Mouse (Mus musculus) 3134 (cell line): ENCODE measurements around the gene Kifc1.

ENCODE experiments used
- DNase-seq: peaks from one replicate; pipeline ENCODE4 v3.0.0-alpha.2; 2011; ENCODE audit warnings: low spot score; ENCODE audit not compliant: insufficient read length; ENCODE audit errors: extremely low read depth

The Kifc1 gene

DNA sequence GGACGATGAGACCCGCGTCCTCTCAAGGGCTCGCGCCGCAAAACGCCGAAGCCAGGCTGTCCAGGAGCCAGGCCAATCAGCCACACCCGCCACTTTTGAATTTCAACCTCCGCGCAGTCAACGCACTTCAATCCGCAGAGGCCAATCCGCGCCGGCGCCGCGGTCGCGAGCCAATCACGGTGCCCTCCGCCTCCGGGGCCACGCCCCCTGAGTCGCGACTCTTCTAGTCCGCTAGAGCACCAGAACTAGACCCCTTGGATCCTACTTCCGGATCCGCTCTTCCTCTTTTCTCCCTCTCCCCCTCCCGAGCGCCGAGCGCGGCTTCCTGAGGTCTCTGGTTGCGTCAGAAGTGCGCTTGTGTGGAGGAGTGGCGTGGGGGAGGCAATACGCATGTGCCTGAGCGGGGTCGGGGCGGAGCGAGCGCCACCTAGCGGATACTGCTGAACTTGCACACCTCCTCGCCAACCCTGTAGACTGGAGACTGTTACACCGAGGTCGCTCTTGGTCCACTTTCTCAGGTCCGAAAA is at the start of gene Kifc1:
Kifc1 (minus strand) TSS at position 129 of the 527 bp plus-strand sequence.
- peak; percentile 100 for DNase-seq

DNA sequence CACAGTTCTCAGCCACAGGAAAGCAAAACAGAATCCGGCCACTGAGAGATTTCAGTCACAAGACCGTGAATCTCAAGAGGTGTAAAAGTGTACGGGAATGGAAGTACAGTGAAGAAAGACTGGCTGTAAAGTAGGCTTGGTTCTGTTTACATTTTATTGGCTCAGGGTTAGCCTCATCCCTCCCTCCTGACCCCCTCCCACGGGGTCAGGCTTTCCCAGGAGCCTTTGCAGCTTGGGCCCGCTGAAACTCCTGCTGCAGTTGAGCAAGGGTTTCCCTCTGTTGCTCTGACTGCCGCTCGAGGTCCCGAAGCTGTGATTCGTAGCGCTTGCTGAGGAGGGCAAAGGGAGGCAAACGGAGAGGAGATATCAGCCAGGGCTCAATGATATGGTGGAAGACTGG is 48.3 kb upstream of the Kifc1 start:
- no peak for DNase-seq

DNA sequence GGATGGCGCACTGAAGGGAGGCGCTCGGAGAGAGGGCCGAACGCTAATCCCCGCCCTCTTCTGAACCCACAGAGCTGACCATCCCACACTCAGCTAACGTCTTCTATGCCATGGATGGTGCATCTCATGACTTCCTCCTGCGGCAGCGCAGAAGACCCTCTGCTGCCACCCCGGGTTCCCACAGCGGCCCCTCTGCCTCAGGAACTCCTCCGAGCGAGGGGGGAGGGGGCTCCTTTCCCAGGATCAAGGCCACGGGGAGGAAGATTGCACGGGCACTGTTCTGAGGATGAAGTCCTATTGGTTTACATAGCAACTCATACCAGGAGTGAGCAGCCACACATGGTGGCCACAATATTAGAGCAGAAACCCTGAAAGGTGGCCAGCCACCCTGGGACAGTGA is 46.5 kb upstream of the Kifc1 start:
- DNase-seq = no peak

DNA sequence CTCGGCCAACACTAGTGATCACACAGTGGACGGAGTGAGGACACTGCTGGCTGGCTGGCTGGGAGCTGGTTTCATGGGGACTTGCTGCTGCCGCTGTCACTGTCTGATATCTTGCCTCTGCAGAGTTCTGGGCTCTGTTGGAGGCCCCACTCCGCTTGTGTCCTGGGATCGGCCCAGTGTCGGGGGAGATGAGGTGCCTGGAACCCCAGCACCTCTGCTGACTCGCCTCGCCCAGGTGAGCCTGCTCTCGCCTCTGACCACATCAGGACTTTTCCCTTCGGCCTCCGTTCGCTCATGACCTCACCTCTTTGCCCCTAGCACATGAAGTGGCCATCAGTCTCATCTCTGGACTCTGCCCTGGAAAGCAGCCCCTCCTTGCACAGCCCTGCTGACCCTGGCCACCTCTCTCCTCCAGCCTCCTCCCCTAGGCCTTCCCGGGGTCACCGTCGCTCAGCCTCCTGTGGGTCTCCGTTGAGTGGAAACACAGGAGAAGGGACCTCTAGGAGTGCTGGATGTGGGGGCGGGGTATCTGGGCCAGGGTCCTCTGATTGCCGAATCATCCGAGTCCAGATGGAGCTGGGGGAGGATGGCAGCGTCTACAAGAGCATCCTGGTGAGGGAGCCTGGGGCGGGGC is 45.1 kb upstream of the Kifc1 start:
- DNase-seq = no peak

DNA sequence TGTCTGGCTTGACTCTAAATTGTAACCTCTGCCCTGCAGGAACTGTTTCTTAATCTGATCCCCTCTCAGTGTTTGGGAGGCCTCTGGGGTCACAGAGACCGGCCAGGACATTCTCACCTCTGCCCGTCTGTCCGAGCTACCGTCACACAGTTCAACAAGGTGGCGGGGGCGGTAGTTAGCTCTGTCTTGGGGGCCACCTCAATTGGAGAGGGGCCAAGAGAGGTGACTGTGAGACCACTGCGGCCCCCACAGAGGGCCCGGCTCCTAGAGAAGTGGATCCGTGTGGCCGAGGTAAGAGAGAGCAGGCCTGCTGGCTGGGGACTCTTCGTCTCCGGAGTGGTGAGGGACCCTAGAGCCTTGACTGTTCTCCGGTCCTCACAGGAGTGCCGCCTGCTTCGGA is 42.5 kb upstream of the Kifc1 start:
- DNase-seq = no peak

DNA sequence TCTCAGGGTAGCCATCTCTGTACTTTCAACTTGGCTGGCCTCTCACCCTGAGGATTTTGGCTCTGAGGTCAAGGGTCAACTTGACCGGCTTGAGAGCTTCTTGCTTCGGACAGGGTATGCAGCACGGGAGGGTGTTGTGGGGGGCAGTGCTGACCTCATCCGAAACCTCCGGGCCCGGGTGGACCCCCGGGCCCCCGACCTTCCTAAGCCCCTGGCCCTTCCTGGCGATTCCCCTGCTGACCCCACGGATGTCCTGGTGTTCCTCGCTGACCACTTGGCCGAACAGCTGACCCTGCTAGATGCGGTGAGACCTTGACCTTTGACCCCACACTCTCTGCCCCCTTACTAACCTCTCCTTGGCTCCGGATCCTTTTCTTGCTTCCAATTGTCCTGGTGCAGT is 42.0 kb upstream of the Kifc1 start:
- no peak for DNase-seq

DNA sequence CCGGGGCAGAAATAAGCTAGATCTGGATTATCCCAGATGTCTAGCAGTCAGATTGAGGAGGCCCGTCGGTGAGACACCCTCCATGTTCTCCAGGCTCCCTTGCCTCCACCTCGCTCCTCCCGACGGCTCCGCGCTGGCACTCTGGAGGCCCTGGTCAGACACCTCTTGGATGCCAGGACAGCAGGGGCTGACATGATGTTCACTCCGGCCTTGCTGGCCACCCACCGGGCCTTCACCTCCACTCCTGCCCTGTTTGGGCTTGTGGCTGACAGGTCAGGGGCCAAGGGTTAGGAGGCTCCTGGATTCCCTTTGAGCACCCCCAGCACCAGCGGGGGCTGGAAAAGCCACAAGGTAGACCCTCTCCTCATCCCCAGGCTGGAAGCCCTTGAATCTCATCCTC is 41.5 kb upstream of the Kifc1 start:
- DNase-seq = no peak

DNA sequence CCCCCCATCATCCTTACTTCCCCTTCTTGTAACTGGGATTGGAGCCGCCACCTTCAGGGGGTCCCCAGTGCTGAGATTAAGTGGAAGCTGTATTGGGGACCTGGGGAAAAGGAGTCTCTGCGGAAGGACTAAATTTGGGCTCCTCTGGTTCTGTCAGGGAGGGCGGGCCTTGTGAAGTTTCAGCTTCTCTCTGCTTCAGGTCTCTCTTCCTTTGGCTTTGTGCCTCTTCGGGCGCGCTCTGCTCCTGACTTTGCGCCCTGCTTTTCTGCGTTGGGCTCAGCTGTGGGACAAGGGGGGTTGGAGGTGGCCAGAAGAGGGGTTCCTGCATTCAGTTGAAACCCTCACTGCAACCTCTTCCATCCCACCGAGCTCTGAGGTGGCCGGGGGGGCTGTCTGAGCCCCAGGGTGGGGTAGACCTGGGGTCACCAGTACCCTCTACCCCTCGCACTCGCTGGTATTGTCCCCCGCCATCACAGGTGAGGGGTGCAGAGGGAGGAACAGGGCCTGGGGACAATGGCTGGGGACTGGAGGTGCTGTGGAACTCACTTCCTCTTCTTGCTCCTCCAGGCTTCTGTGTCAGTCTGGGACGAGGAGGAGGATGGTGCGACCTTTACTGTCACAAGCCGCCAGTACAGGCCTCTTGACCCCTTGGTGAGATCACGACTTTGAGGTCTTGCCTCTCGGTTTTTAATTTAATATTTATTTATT is 40.9 kb upstream of the Kifc1 start:
- DNase-seq = no peak

DNA sequence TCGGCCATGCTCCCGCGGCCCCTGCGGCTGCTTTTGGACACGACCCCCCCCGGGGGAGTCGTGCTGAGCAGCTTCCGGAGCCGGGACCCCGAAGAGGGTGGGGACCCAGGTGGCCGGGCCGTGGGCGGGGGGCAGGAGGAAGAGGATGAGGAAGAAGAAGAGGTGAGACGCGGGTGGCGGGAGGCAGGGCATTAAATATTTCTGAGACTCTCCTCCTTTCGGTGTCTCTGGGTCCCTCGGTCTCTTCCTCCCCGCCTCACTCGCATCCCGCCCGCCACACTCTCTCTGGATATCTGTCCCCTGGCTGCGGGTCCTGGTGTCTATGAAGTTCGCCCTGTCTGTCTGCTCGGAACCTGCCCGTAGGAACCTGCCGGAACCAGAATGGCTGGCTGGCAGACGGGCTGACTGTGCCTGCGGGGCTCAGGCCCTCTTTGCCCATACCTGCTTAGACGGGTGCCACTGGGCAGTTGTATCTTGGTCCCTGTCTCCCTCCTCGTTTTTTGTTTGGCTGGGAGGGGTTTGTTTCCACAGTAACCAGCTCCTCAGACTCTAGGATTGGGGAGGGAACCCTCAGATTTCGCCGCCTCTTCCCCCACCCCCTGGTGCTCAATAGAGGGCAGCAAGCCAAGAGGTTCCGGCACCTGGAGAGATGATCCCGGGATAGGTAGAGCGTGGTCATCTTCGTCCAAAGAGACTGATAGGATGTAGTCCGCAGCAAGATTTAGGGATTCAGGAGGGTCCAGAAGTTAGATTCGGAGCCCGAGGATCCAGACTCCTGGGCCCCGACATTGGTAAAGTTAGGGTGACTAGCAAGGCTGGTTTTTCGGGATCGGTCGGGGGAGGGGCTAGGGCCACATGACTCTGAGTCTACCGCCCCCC is 40.1 kb upstream of the Kifc1 start:
- peak; percentile 65 for DNase-seq

DNA sequence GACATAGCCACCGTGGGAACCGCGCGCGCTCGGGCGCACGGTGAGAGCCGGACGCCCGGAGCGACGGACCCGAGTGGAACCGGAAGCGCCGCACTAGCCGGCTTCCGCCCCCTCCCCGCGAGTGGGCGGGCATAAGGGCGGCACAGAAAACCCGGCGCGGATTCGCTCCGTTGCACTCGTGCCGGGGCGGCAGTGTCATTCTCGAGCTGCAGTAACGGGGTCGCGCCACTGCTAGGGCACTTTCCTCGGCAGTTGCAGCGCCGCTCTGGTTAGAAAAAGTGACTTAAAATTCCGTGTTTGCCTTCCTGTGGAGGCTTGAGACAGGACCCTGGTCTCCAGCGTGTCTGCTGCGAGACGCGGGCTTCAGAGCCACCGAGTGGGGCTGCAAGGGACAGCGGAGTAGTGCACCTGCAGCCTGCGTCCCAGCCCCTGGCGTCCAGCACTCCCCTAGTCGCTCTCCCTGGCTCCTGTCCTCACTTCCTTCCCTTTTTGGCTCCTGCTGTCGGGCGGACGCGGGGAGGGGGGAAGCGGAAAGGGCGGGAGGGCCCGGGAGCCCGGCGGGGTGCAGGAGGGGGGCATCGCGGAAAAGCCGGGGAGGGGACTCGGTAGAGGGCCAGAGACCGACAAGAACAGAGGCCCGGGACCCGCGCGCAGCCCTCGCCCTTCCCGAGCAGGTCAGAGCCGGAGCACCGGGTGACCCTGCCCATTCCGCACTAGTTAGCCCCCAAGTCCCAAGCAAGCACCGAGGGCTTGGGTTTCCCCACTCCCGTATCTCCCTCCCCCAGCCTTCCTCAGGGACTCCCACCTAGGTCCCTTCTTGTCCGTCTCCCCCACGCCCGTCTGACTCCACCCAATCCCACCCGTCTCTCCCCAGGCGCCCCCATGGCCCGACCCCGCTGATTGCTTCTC is 39.2 kb upstream of the Kifc1 start, which contains the start of gene Rgl2:
Rgl2 (plus strand) TSS at position 173 of the 909 bp plus-strand sequence.
- DNase-seq = peak; percentile 92

DNA sequence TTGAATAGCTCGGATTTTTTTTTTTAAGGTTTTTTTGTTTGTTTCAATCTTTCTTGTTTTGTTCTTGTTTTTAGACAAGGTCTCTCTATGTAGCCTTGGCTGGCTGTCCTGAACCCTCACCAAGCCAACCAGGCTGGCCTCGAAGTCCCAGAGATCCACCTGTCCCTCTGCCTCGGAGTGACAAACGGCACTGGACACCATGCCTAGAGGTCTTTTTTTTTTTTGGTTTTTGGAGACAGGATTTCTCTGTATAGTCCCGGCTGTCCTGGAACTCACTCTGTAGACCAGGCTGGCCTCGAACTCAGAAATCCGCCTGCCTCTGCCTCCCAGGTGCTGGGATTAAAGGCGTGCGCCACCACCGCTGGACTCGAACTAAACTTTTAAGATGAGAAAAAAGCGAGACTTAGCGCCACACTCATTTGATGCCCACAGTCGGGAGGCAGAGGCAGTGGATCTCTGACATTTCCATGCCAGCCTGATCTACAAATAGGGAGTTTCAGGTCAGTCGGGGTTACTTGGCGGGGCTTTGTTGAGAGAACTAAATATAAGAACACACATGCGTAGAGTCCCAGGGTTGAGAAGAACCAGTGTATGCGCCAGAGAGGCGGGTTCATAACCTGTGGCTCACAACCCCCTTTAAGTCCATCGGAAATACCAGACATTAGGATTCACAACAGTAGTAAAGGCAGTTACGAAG is 37.9 kb upstream of the Kifc1 start:
- no peak for DNase-seq

DNA sequence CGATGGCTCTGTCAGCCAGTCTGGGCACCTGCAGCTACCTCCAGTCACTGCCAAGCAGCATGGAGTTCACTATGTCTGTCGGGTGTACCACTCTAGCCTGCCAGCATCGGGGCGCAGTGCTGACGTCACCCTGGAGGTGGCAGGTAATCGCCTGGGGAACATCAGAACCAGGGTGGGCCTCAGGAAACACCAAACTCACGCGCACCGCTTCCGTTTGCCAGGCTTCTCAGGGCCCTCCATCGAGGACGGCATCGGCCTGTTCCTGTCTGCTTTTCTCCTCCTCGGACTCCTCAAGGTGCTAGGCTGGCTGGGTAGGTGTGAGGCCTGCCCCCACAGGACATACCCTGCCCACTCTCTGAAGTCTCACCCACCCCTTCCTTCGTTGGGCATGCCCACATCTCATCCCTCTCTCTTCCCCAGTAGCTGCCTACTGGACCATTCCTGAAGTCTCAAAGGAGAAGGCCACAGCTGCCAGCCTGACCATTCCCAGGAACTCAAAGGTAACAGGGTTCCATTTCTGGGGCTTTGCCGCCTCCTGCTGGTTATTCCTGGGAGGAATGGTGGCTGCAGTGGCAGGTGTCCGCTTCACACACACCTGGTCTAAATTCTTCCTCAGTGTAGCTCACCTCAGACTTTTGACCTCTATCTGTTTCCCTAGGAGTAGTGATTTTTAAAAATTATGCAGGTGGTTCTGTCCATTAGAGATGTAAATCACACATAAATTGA is 35.9 kb upstream of the Kifc1 start:
- no peak for DNase-seq

DNA sequence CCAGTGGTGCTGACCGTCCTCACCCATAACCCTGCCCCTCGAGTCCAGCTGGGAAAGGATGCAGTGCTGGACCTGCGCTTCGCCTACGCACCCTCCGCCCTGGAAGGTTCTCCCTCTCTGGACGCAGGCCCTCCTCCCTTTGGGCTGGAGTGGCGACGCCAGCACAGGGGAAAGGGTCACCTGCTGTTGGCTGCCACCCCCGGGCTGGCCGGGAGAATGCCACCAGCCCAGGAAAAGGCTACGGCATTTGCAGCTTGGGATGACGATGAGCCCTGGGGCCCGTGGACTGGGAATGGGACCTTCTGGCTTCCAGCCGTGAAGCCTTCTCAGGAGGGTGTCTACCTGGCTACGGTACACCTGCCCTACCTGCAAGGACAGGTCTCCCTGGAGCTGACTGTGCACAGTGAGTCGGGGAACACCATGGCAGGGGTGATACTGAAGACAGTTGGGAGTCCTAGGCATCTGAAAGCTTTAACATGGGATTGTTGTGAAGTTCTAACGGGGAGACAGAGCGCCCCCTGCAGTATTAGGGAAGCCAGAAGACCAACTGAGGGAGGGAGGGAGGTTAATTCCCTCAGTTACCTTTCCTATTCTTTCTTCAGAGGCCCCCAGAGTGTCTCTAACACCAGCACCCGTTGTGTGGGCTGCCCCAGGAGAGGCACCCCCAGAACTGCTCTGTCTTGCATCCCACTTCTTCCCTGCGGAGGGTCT is 35.1 kb upstream of the Kifc1 start:
- no peak for DNase-seq

DNA sequence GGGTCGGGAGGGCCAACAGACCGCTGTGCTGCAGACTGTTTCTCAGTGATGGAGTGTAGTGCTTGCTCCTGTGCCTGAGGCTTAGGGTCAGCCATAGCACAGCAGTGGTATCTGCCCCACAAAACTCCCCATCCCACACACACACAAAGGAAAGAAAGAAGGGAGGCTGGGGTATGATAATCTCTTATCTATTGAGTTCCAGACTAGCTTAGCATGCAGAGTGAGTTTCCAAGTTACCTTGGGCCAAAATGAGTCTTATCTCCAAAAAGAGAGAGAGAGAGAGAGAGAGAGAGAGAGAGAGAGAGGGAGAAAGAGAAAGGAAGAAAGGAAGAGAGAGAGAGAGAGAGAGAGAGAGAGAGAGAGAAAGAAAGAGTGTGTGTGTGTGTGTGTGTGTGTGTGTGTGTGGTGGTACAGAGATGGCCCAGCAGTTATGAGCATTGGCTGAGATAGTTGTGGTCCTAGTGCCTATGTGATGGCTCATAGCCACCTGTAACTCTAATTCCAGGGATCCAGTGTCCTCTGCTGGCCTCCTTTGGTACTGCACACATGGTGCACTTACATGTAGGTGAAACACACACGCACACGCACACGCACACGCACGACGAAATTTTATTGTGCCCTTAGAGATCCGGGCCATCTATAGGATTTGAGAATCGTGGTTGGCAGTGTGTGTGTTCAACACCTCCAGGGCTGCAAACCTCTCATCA is 34.3 kb upstream of the Kifc1 start:
- no peak for DNase-seq

DNA sequence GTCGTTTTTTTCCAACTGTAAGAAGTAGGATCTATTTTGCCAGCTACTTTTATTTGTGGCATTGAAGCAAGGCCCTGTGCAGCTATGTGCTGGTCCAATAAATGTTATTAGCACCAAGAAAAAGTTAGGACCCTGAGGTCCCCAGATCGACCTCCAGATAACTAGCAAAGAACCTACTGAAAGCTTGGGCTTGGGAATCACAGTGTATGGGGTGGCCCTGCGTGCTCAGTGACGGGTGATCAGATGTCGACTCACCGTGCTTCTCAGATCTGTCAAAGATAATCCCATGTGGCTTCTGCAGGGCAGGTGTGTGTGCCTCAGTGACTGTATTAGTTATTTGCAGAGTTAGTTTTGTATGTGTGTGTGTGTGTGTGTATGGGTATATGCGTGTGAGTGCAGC is 30.9 kb upstream of the Kifc1 start:
- DNase-seq = no peak

DNA sequence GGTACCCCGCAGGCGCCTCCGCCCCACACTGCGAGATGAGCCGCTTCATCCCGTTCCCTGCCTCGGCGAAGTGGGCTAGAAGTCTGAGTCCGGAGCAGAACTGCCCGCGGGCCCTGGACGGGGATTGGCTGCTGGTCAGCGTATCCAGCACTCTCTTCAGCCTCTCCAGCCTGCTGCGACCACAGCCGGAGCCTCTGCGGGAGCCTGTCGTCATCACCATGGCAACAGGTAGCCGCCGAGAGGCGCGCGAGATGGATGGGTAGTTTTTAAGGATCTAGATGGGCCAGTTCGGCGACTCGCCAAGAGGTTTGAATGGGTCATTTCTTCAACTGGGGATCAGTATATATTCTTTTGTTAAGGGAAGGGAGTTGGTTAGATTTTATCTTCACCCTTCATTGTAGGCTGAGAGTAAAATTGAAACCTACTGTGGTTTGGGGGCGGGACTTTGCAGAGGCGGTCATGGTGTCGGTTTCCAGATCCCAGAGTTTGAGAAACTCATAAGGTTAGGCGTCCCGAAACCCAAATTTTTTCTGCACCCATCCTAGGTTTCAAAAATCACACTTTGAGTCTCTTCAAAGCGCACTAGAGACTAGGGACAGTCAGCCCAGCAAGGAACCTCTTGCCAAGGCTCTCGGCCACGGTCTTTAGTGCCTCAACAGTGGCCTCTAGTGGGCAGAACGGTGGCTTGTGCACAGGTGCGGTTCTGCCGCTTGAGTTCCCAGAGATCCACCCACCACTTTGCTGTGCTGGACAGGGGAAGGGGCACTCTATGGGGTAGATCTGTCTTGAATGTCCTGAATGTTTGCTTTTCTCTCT is 30.0 kb upstream of the Kifc1 start:
- peak; percentile 90 for DNase-seq
